Mouse (Mus musculus) kidney, embryonic 16.5 days (tissue): Measurements from ENCODE around the gene Matn1. TPM values are rescaled to one million over a fixed set of nuclear protein-coding genes. Genes with fewer than 3 reads are reported as not detected.

Source experiments
- ATAC-seq: fragments of 200-750 bp; cut with Nextera tagmentation; 2 replicates; pipeline ENCODE4 v1.8.0; 2017; ENCODE audit warnings: moderate TSS enrichment; ENCODE audit not compliant: low FRiP score, low TSS enrichment
- H3K27ac ChIP-seq: fragments of 300-500 bp; sonication (generic); 2 replicates; pipeline ENCODE4 v1.5.1; 2014; ENCODE audit warnings: low read length
- H3K27me3 ChIP-seq: fragments of 300-500 bp; sonication (generic); 2 replicates; pipeline ENCODE4 v1.6.1; 2014; ENCODE audit warnings: low read length, control low read depth, mixed read lengths; ENCODE audit not compliant: insufficient read depth
- H3K36me3 ChIP-seq: fragments of 300-500 bp; sonication (generic); 2 replicates; pipeline ENCODE4 v1.6.1; 2014; ENCODE audit warnings: low read length, control low read depth, mixed read lengths; ENCODE audit not compliant: insufficient read depth
- H3K4me1 ChIP-seq: fragments of 300-500 bp; sonication (generic); 2 replicates; pipeline ENCODE4 v1.6.1; 2014; ENCODE audit warnings: low read length, control low read depth, mixed read lengths; ENCODE audit not compliant: insufficient read depth
- H3K4me2 ChIP-seq: fragments of 300-500 bp; sonication (generic); replicated peaks from 2 replicates; pipeline ENCODE4 v1.6.1; 2014; ENCODE audit warnings: low read depth, low read length
- H3K4me3 ChIP-seq: fragments of 300-500 bp; sonication (generic); 2 replicates; pipeline ENCODE4 v1.5.1; 2014; ENCODE audit warnings: mild to moderate bottlenecking, low read length
- H3K9ac ChIP-seq: fragments of 300-500 bp; sonication (generic); replicated peaks from 2 replicates; pipeline ENCODE4 v1.6.1; 2014; ENCODE audit warnings: low read length
- H3K9me3 ChIP-seq: fragments of 300-500 bp; sonication (generic); 2 replicates; pipeline ENCODE4 v1.6.1; 2016; ENCODE audit warnings: low read length, control low read depth
- WGBS: fragments of 180-500 bp; shearing (Covaris S2); extraction: QIAGEN DNeasy Blood & Tissue Kit; methylation state at CpG from one replicate; pipeline ENCODE4 v1.1.7; 2014; 5-methylcytosine and 5-hydroxymethylcytosine counted together
- polyA plus RNA-seq: library from polyadenylated mRNA; unstranded; fragments of >200 nt; fragmentation: Nextera tagmentation; extraction: Ambion mirVana; gene quantifications from 2 replicates; pipeline ENCODE4 v1.2.1, GENCODE M21; 2015

Gene Matn1
- polyA plus RNA-seq, 1 experiment from 2014 or later = 0.52 TPM

DNA sequence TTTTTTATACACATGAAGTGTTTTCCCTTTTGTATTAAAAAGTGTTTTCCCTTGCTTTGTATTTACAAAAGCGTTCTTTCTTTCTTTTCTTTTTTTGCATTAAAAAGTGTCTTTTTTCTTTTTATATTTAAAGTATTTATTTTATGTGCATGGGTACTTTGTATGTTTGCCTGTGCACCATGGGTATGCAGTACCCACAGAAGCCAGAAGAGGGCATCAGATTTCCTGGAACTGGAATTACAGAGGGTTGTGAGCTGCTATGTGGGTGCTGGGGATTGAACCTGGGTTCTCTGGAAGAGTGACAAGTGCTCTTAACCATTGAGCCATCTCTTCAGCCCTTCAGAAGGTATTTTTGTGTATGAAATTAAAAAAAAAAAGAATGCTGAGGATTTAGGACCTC lies 27.1 kb downstream of the Matn1 start:
- no peaks in the 10 kb centered on the region for H3K27me3 ChIP-seq
- no peak overlapping the region for H3K27ac ChIP-seq
- 96% methylated on average over 1 of the region's 1 CpGs for WGBS
- no peak overlapping the region for H3K9ac ChIP-seq
- H3K9me3 ChIP-seq = no peaks in the 10 kb centered on the region
- no peaks in the 10 kb centered on the region for H3K36me3 ChIP-seq
- H3K4me2 ChIP-seq = no peak overlapping the region
- no peaks in the 10 kb centered on the region for H3K4me1 ChIP-seq
- no peak for ATAC-seq
- no peak overlapping the region for H3K4me3 ChIP-seq

DNA sequence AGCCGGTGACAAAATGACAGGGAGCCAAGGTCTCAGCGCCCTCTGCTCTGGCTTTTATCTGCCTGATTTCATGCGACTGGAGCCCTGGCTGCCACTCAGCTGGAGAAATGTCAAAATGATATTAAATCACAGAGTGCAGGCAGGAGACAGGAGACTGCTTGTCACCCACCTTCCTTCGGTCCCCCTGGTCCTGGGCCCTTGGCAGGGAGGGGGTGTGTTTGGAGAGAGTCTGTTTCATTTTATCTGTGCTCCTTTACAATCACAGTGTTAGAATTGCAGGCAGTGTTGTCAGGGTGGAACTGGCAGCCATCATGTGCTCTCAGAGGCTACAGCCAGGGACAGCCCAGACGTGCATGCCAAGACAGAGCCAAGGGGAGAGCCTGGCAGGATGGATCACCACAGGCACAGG lies 28.2 kb downstream of the Matn1 start:
- WGBS = 70% methylated on average over 5 of the region's 5 CpGs
- no peaks in the 10 kb centered on the region for H3K9me3 ChIP-seq
- H3K27me3 ChIP-seq = no peaks in the 10 kb centered on the region
- no peaks in the 10 kb centered on the region for H3K36me3 ChIP-seq
- H3K27ac ChIP-seq = no peak overlapping the region
- no peak overlapping the region for H3K9ac ChIP-seq
- no peak overlapping the region for H3K4me2 ChIP-seq
- ATAC-seq = no peak
- H3K4me1 ChIP-seq = no peaks in the 10 kb centered on the region
- H3K4me3 ChIP-seq = no peak overlapping the region

DNA sequence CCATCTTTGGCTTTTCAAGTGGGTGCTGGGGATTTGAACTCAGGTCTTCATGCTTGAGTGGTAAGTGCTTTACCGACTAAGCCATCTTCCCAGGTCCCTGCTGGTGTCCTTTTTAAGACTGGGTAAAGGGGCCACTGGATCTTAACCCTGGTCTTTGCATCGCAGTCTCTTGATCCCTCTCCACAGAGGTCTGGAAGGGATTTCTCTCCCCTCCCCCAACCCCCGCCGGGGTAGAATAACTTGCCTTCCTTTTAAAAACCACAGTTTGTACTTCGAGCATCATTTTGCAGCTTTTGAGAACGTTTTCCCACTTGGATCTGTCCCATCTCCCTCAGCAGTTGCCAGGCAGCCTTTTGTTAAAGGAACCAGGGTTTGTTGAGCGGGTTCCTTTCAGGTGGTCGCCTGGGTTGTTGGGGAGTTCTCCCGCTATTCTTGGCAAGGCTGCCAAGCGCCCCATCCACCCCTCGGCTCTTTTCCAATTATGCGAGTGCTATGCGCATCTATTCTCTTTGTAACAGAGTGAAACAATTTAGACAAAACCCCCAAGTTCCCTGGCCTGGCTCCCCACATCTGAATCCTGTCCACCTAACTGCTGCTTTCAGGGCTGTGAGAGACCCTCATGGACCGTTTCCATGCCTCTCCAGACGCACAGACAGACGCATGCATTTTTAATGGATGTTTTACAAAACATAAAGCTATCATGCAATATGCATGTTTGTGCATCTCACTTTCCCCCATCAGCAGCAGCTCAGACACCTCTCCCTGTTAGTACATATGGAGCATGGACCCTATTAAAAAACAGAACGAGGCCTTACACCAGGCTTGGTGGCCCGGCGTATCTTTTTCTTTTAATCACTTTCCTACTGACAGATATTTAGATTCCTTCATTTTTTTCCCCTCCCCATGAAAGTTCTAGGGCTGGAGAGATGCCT lies 29.4 kb downstream of the Matn1 start:
- Histone ChIP-seq H3K27me3 (no peaks in the 10 kb centered on the region), H3K36me3 (no peaks in the 10 kb centered on the region), H3K4me1 (no peaks in the 10 kb centered on the region), H3K9ac (no peak overlapping the region), H3K27ac (no peak overlapping the region), H3K9me3 (no peaks in the 10 kb centered on the region), H3K4me3 (no peak overlapping the region), H3K4me2 (no peak overlapping the region)
- WGBS = 76% methylated on average over 19 of the region's 19 CpGs
- ATAC-seq = no peak

DNA sequence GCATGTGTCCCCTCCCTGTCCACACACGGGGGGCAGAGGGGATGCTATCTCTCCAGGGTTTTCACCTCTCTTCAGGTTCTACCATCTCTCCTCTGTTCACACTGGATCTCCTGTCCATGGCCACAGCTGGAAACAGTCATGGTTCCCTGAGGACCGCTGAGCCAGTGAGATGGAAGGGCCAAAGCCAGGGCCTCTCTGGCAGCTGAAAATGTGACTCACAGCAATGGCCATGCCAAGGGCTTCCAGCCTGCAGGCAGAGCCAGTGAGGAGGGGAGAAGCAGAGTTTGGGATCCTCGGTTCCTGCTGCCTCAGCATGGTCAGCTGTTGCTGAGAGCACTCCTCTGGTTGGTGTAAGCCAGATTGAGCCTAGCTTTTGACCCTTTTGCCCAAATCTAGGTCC lies 34.8 kb downstream of the Matn1 start:
- Histone ChIP-seq H3K9me3 (no peaks in the 10 kb centered on the region), H3K36me3 (no peaks in the 10 kb centered on the region), H3K27ac (no peak overlapping the region), H3K9ac (no peak overlapping the region), H3K4me3 (no peak overlapping the region), H3K27me3 (no peaks in the 10 kb centered on the region), H3K4me2 (no peak overlapping the region), H3K4me1 (no peaks in the 10 kb centered on the region)
- WGBS = 55% methylated on average over 3 of the region's 3 CpGs
- no peak for ATAC-seq

DNA sequence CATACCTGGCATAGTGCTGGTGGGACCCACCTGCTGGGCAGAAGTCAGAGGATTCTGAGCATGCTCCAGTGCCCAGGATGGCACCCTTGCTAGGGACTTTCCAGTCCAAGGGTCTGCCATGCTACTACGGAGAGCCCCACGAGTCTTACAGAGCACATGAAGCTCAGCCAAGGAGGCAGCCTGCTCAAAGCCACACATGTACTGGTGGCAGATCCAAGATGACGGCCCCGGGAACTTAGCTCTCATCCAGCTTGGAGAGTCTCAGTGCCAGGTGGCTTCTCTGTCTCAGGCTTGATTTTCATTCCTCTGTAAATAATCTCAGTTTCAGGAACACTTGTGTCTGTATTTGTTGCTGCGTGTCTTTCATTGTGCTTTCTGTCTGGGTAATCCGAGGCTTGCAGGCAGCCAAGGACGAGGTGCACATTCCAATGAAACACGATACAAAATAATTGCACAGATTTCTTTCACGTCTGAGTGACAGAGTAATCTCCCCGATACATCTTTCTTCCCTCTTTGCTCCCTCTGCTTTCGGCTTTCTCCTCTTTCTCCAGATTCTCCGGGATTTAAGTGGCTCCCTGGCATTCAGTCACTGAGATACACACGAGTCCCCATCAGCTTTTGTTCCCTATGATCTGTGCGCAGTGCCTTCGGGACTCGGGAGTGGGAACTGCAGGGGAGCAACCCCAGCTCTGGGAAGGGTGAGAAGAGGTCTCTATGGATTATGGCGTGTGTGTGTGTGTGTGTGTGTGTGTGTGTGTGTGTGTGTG lies 40.4 kb downstream of the Matn1 start:
- Histone ChIP-seq H3K36me3 (no peaks in the 10 kb centered on the region), H3K27ac (no peak overlapping the region), H3K9ac (no peak overlapping the region), H3K9me3 (no peaks in the 10 kb centered on the region), H3K4me3 (no peak overlapping the region), H3K4me2 (no peak overlapping the region), H3K4me1 (no peaks in the 10 kb centered on the region), H3K27me3 (no peaks in the 10 kb centered on the region)
- 50% methylated on average over 17 of the region's 17 CpGs for WGBS
- no peak for ATAC-seq

DNA sequence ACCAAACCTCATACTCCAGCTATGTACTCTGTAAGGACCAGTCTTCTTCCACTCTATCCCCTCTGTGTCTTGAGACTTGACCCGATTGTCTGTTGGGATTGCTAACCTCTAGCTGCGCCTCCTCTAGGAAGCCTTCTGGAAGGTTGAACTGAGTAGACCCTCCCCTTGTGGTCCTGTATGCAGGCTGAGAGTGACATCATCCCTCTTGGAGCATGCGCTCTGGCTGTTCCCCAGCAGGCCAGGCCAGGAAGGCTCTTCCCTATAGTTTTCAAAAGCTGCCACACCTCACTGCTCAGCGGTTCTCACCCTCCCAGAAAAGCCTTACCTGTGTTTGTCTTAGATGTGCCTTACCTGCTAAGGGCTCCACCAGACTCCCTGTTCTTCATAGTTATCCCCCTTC lies 42.9 kb downstream of the Matn1 start:
- Histone ChIP-seq H3K27me3 (no peaks in the 10 kb centered on the region), H3K9me3 (no peaks in the 10 kb centered on the region), H3K36me3 (no peaks in the 10 kb centered on the region), H3K9ac (no peak overlapping the region), H3K4me1 (no peaks in the 10 kb centered on the region), H3K4me2 (no peak overlapping the region), H3K27ac (no peak overlapping the region), H3K4me3 (no peak overlapping the region)
- ATAC-seq = no peak
- WGBS = 84% methylated on average over 4 of the region's 4 CpGs

DNA sequence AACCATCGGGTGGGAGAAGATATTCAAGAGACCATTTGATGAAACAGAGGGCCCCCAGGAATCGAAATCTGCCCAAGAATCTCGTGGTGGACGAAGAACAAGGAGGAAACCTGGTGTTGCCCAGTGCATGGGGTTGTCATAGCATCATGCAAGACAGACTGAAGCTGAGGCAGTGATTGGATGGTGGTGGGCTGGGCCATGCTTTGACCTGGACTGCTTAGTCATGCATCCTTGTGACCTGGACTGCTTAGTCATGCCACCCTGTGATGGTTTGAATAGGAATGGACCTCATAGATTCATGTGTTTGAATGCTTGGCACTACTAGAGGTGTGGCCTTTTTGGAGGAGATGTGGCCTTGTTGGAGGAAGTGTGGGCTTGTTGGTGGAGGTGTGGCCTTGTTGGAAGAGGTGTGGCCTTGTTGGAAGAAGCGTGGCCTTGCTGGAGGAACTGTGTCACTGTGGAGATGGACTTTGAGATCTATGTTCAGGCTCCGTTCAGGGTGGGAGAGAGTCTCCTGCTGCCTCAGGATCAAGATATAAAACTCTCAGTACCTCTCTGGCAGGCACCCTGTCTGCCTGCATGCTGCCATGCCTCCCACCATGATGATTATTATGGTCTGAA lies 44.1 kb downstream of the Matn1 start:
- no peak for ATAC-seq
- Histone ChIP-seq H3K36me3 (no peaks in the 10 kb centered on the region), H3K4me3 (no peak overlapping the region), H3K4me2 (no peak overlapping the region), H3K9me3 (no peaks in the 10 kb centered on the region), H3K4me1 (no peaks in the 10 kb centered on the region), H3K9ac (no peak overlapping the region), H3K27me3 (no peaks in the 10 kb centered on the region), H3K27ac (no peak overlapping the region)
- 68% methylated on average over 6 of the region's 6 CpGs for WGBS

DNA sequence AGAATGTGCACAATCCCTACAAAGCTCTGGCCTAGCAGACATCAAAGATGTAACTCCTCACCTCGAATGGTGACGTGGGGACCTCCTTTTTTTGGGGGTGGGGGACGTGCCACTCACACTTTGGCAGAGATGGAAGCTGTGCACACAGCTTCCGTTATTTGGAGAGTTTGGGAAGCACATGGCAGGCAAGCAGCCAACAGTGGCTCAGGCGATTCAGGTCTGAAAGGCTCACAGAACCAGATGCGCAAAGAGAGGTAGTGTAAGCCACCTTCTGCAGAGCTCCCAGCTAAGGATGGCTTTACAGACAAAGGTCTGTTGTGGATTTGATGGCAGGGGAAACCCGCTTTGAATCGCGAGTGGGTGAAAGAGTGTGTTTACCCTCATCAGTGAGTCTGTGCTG lies 45.0 kb downstream of the Matn1 start:
- ATAC-seq = no peak
- no peak overlapping the region for H3K9ac ChIP-seq

DNA sequence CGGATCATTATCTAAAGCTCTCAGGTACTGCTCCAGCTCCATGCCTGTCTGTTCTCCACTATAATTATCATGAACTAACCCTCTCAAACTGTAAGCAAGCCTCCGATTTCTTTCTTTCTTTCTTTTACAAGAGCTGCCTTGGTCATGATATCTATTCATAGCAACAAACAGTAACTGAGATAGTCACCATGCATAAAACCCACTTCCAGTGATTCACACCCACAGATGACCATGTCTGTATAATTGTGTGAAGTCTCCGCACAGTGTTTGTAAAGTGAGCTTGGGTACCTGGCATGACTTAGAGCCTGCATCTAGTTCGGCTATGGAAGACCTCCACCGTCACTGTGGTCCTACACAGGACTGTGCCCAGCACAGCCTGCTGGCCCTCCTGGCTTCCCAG lies 46.8 kb downstream of the Matn1 start:
- no peak for ATAC-seq
- Histone ChIP-seq H3K4me1 (no peaks in the 10 kb centered on the region), H3K27me3 (no peaks in the 10 kb centered on the region), H3K4me2 (no peak overlapping the region), H3K9ac (no peak overlapping the region), H3K36me3 (no peaks in the 10 kb centered on the region), H3K4me3 (no peak overlapping the region), H3K27ac (no peak overlapping the region), H3K9me3 (peaks cover 12% of the 10 kb centered on the region)
- 93% methylated on average over 5 of the region's 5 CpGs for WGBS

More for the DNA sequence above, 45.0 kb downstream of the Matn1 start:
- H3K36me3 ChIP-seq = no peaks in the 10 kb centered on the region
- 72% methylated on average over 9 of the region's 9 CpGs for WGBS
- no peak overlapping the region for H3K4me3 ChIP-seq
- H3K27me3 ChIP-seq = no peaks in the 10 kb centered on the region
- no peak overlapping the region for H3K27ac ChIP-seq
- no peaks in the 10 kb centered on the region for H3K4me1 ChIP-seq
- no peak overlapping the region for H3K4me2 ChIP-seq
- no peaks in the 10 kb centered on the region for H3K9me3 ChIP-seq
